12 mouse cellular contexts compared by ENCODE assay signal in the genomic region with DNA sequence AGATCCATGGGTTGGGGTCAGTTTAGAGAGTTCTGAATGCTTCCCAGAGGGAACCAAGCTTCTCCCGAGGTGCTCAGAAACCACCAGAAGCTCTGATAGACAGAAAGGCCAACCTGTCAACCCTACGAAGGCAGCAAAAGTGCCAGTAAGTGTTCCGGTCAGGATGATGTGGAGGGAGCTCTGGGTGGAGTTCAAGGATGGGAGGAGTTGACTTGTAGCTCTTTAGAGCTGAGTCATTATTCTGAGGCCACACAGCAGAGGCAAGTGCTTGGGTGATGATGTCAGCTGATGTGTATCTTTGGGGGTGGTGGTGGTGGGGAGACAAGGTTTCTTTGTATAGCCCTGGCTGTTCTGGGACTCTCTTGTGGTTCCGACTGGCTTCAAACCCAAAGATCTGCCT. TPM values are rescaled to one million over a fixed set of nuclear protein-coding genes. Genes with fewer than 3 reads are reported as not detected.
A peak's percentile ranks its signal among the peaks of the same experiment; 100 is the strongest.
DNase-seq lines count a peak whose midpoint lies in the region; ATAC-seq and TF ChIP-seq lines count a peak whose summit lies in the region.
"Had no signal": no experiment of that assay in that cellular context is flagged by ENCODE, and none has a peak within 500 bp of the region (broad histone marks: within the 10 kb centered on the region; RNA-seq: fewer than 3 reads in every experiment).

No protein-coding gene starts in this region.

- no peak for TF ChIP-seq EP300 in lung, postnatal 0 days (IDR thresholded peaks at IDR 0.05)

- no peak for TF ChIP-seq CTCF in lung, postnatal 0 days (IDR thresholded peaks at IDR 0.05)
- TF ChIP-seq CTCF in layer of hippocampus, adult 2 months (conservative IDR thresholded peaks at IDR 0.05): no peak

- no peak overlapping the region for H3K9ac ChIP-seq in lung, postnatal 0 days (replicated peaks; ENCODE audit: low read depth)
- H3K9ac ChIP-seq in stomach, embryonic 16.5 days (ENCODE audit: low read length): no peak overlapping the region

- H3K27ac ChIP-seq in lung, postnatal 0 days (ENCODE audit: low read length): no peak overlapping the region
- H3K27ac ChIP-seq in stomach, embryonic 16.5 days (ENCODE audit: low read length): no peak overlapping the region
- H3K27ac ChIP-seq in layer of hippocampus, adult 2 months: no peak overlapping the region

- no peaks in the 10 kb centered on the region for H3K27me3 ChIP-seq in lung, postnatal 0 days (replicated peaks; ENCODE audit: insufficient read depth, low read length)
- H3K27me3 ChIP-seq in stomach, embryonic 16.5 days (ENCODE audit: control insufficient read depth, insufficient read depth, low read length): no peaks in the 10 kb centered on the region

- 43% methylated on average over 4 of the region's 4 CpGs for WGBS in lung, postnatal 0 days
- WGBS in stomach, embryonic 16.5 days: 56% methylated on average over 4 of the region's 4 CpGs

- H3K36me3 ChIP-seq in lung, postnatal 0 days (ENCODE audit: insufficient read depth, low read length): no peaks in the 10 kb centered on the region
- no peaks in the 10 kb centered on the region for H3K36me3 ChIP-seq in stomach, embryonic 16.5 days (ENCODE audit: control insufficient read depth, insufficient read depth, low read length)

- H3K4me1 ChIP-seq in lung, postnatal 0 days (ENCODE audit: insufficient read depth, low read depth, low read length): no peaks in the 10 kb centered on the region
- no peaks in the 10 kb centered on the region for H3K4me1 ChIP-seq in stomach, embryonic 16.5 days (ENCODE audit: control insufficient read depth, insufficient read depth, low read length)

- peak; percentile 72 for DNase-seq in lung, postnatal 0 days (ENCODE audit: low spot score)
- DNase-seq in lung, postnatal 10 days: no peak
- peak; percentile 65 for DNase-seq in R1 (ENCODE audit: low read depth, low spot score)
- no peak for DNase-seq in layer of hippocampus, adult 2 months (ENCODE audit: low spot score in 2 of 2)
- no peak for DNase-seq in kidney, adult 9 months
- no peak for DNase-seq in layer of hippocampus, adult 11-12 months (ENCODE audit: low spot score)
- DNase-seq: gastrocnemius, postnatal 10 days; kidney, postnatal 25 days; left cerebral cortex, postnatal 4 days; lung, postnatal 14 days had no signal

- H3K9me3 ChIP-seq in lung, postnatal 0 days (ENCODE audit: low read length): no peaks in the 10 kb centered on the region
- H3K9me3 ChIP-seq in stomach, embryonic 16.5 days (replicated peaks; ENCODE audit: control insufficient read depth, low read length): no peaks in the 10 kb centered on the region

- peak; percentile 75 for ATAC-seq in lung, postnatal 0 days
- ATAC-seq in common myeloid progenitor, adult 5-6 weeks (replicated peaks; ENCODE audit: low read depth, poor library complexity, severe bottlenecking): peak; percentile 80
- peak; percentile 62 for ATAC-seq in stomach, embryonic 16.5 days (ENCODE audit: insufficient read depth, low FRiP score)

- no peak overlapping the region for H3K4me2 ChIP-seq in lung, postnatal 0 days (replicated peaks; ENCODE audit: low read depth, low read length)
- H3K4me2 ChIP-seq in stomach, embryonic 16.5 days (ENCODE audit: low read depth, low read length): no peak overlapping the region

- no peak overlapping the region for H3K4me3 ChIP-seq in lung, postnatal 0 days (ENCODE audit: low read depth, low read length)
- H3K4me3 ChIP-seq in stomach, embryonic 16.5 days (replicated peaks; ENCODE audit: low read length): no peak overlapping the region
- H3K4me3 ChIP-seq in layer of hippocampus, adult 2 months: no peak overlapping the region

RNA-seq across cellular contexts. Expression of gene Neurl1a, which starts 41.0 kb away (rescaled TPM):
- polyA plus RNA-seq in lung, postnatal 0 days (2015; fragmentation: Nextera tagmentation; extraction: Ambion mirVana): 1.5 and 2.2 TPM in 2 replicates
- 0.09 TPM in 1 of 2 replicates, not detected in the other for total RNA-seq in common myeloid progenitor, adult 5-6 weeks (2017)
- 5.9 and 6.8 TPM in 2 replicates for polyA plus RNA-seq in stomach, embryonic 16.5 days (2015; fragmentation: Nextera tagmentation; extraction: Ambion mirVana)
- total RNA-seq in layer of hippocampus, adult 2 months (2021): 100 to 1,000 TPM; 180 to 194 TPM

Comparison
In these comparisons a context has a peak if more than half of its experiments do, and no peak if none do; other contexts are left out.
1. DNase-seq: peak in lung, postnatal 0 days (single experiment) and R1 (single experiment); none in lung, postnatal 10 days (single experiment), layer of hippocampus, adult 2 months (0 of 2), kidney, adult 9 months (single experiment) and layer of hippocampus, adult 11-12 months (single experiment).
2. RNA of gene Neurl1a, which starts 41.0 kb away (total RNA-seq): 180 to 194 TPM in layer of hippocampus, adult 2 months; 0.09 TPM in common myeloid progenitor, adult 5-6 weeks; every median in the first group is over 100 times any median in the second.
3. Peak in every context shown above with its lines, with median percentiles within 50 percentile points of each other: ATAC-seq.